Mouse (Mus musculus): Measurements from ENCODE around the gene Npat.

The Npat gene

GRCm38 (mm10) chr9:53609968-53610781 is 73.3 kb downstream of the Npat start, which contains the start of gene Acat1:
Gene Acat1, minus strand, starts transcription at chr9:53610382.
- peak; percentile 59 for DNase-seq (ENCODE audit: low read depth, low spot score)

- no peak for DNase-seq (ENCODE audit: low read depth, low spot score)
These were observed 77.4 kb downstream of the Npat start for GRCm38 (mm10) chr9:53614286-53614685.

GRCm38 (mm10) chr9:53615246-53615645 is 78.4 kb downstream of the Npat start:
- no peak for DNase-seq (ENCODE audit: low read depth, low spot score)

Measured in WW6 (cell line).